Mouse (Mus musculus) adrenal gland, adult 18-20 months (tissue): ENCODE measurements around the gene Itga10. TPM values are rescaled to one million over a fixed set of nuclear protein-coding genes. Genes with fewer than 3 reads are reported as not detected.
"Not testable (repeated sequence)": the region's sequence is repeated elsewhere in the genome, so short reads cannot be mapped to it uniquely, and the experiment has no call there.

Experiments used
- DNase-seq, 2 experiments: peaks; one replicate each; pipeline ENCODE4 v3.0.0; 2021 to 2022; ENCODE audit warnings: low spot score in 2 of 2
- total RNA-seq, 2 experiments: library from RNA; stranded (reverse); gene quantifications; 1 replicate in 1 of 2; 2 replicates in 1 of 2; pipeline ENCODE4 v1.2.3; 2021

The Itga10 gene
- total RNA-seq, 2 experiments from 2014 or later: 1.4 to 3.0 TPM

- DNase-seq: peak in 1 of 2 experiments; percentile 34
These were observed 33.8 kb downstream of the Itga10 start for GRCm38 (mm10) chr3:96679159-96679674.

- no peak for DNase-seq
These were observed 35.0 kb downstream of the Itga10 start for GRCm38 (mm10) chr3:96680269-96680956.

GRCm38 (mm10) chr3:96683496-96683895 lies 38.1 kb downstream of the Itga10 start:
- DNase-seq: no peak

GRCm38 (mm10) chr3:96684151-96684821 lies 38.9 kb downstream of the Itga10 start:
- DNase-seq: peak in 1 of 2 experiments; percentile 36

- DNase-seq: no peak
These were observed 39.4 kb downstream of the Itga10 start for GRCm38 (mm10) chr3:96684822-96685156.

- not testable (repeated sequence) for DNase-seq
These were observed 40.7 kb downstream of the Itga10 start for GRCm38 (mm10) chr3:96686057-96686456.

GRCm38 (mm10) chr3:96688854-96689253 lies 43.5 kb downstream of the Itga10 start:
- DNase-seq: no peak

- no peak for DNase-seq
These were observed 44.9 kb downstream of the Itga10 start for GRCm38 (mm10) chr3:96690298-96690697.

GRCm38 (mm10) chr3:96692506-96692905 lies 47.1 kb downstream of the Itga10 start:
- no peak for DNase-seq

GRCm38 (mm10) chr3:96693579-96693978 lies 48.2 kb downstream of the Itga10 start:
- DNase-seq: no peak

- peak; percentile 79 to 82 for DNase-seq
These were observed 50.9 kb downstream of the Itga10 start, which contains the start of gene Pias3 for GRCm38 (mm10) chr3:96696198-96696765. Gene Pias3, plus strand, starts transcription at chr3:96696384.

- peak; percentile 94 to 95 for DNase-seq
These were observed 51.7 kb downstream of the Itga10 start for GRCm38 (mm10) chr3:96696766-96697732.

GRCm38 (mm10) chr3:96698993-96699690 lies 53.8 kb downstream of the Itga10 start:
- no peak for DNase-seq

- DNase-seq: no peak
These were observed 55.0 kb downstream of the Itga10 start for GRCm38 (mm10) chr3:96700376-96700775.

- no peak for DNase-seq
These were observed 55.6 kb downstream of the Itga10 start for GRCm38 (mm10) chr3:96701003-96701402.

- peak in 1 of 2 experiments; percentile 45 for DNase-seq
These were observed 59.4 kb downstream of the Itga10 start for GRCm38 (mm10) chr3:96704778-96705177.

- DNase-seq: no peak
These were observed 60.8 kb downstream of the Itga10 start for GRCm38 (mm10) chr3:96706217-96706616.

GRCm38 (mm10) chr3:96706984-96707383 lies 61.6 kb downstream of the Itga10 start:
- no peak for DNase-seq

GRCm38 (mm10) chr3:96707903-96708683 lies 62.7 kb downstream of the Itga10 start, which contains the start of gene Nudt17:
Gene Nudt17, minus strand, starts transcription at chr3:96708562.
- DNase-seq: peak; percentile 86 to 94
